Mouse (Mus musculus): Measurements from ENCODE around the gene Olfr1299. TPM values are rescaled to one million over a fixed set of nuclear protein-coding genes. Genes with fewer than 3 reads are reported as not detected.

The Olfr1299 gene
- not detected in 2 replicates for polyA plus RNA-seq (2014; fragmentation: Nextera tagmentation; extraction: Ambion mirVana)

- H3K36me3 ChIP-seq (ENCODE audit: control insufficient read depth, insufficient read depth, low read length), result no peaks in the 10 kb centered on the region
- ATAC-seq (ENCODE audit: insufficient number of reproducible peaks, low FRiP score, low TSS enrichment, low read depth), result no peak
- H3K27ac ChIP-seq (replicated peaks; ENCODE audit: low read depth, low read length), result no peak within 1 kb of the TSS
- no peaks in the 10 kb centered on the region for H3K4me1 ChIP-seq (ENCODE audit: control insufficient read depth, insufficient read depth, low read length)
- no peaks in the 10 kb centered on the region for H3K9me3 ChIP-seq (ENCODE audit: control insufficient read depth, low read length)
- H3K4me3 ChIP-seq (ENCODE audit: low read depth, low read length), result no peak within 1 kb of the TSS
- WGBS, result 83% methylated on average over 4 of the region's 4 CpGs
- no peak within 1 kb of the TSS for H3K4me2 ChIP-seq (ENCODE audit: low read depth, severe bottlenecking)
- no peaks in the 10 kb centered on the region for H3K27me3 ChIP-seq (ENCODE audit: control insufficient read depth, insufficient read depth, low read length)
- no peak within 1 kb of the TSS for H3K9ac ChIP-seq (ENCODE audit: low read length)
- no peak for DNase-seq (ENCODE audit: low spot score)
Observed at GRCm38 (mm10) chr2:111661119-111661518, at the start of gene Olfr1299. Gene Olfr1299 (plus strand): TSS chr2:111661419.

GRCm38 (mm10) chr2:111626397-111626796 is 34.8 kb upstream of the Olfr1299 start, which contains the start of gene Olfr1297:
Gene Olfr1297 (minus strand): TSS chr2:111626497.
- no peak within 1 kb of the TSS for H3K9ac ChIP-seq (ENCODE audit: low read length)
- H3K4me1 ChIP-seq (ENCODE audit: control insufficient read depth, insufficient read depth, low read length), result no peaks in the 10 kb centered on the region
- 77% methylated on average over 1 of the region's 1 CpGs for WGBS
- no peak within 1 kb of the TSS for H3K27ac ChIP-seq (replicated peaks; ENCODE audit: low read depth, low read length)
- ATAC-seq (ENCODE audit: insufficient number of reproducible peaks, low FRiP score, low TSS enrichment, low read depth) (no peak), DNase-seq (ENCODE audit: low spot score) (no peak)
- H3K9me3 ChIP-seq (ENCODE audit: control insufficient read depth, low read length), result no peaks in the 10 kb centered on the region
- no peak within 1 kb of the TSS for H3K4me2 ChIP-seq (ENCODE audit: low read depth, severe bottlenecking)
- H3K27me3 ChIP-seq (ENCODE audit: control insufficient read depth, insufficient read depth, low read length), result no peaks in the 10 kb centered on the region
- H3K36me3 ChIP-seq (ENCODE audit: control insufficient read depth, insufficient read depth, low read length), result no peaks in the 10 kb centered on the region
- no peak within 1 kb of the TSS for H3K4me3 ChIP-seq (ENCODE audit: low read depth, low read length)

GRCm38 (mm10) chr2:111649101-111649500 is 12.1 kb upstream of the Olfr1299 start, which contains the start of gene Olfr1298:
Gene Olfr1298 (minus strand): TSS chr2:111649201.
- no peaks in the 10 kb centered on the region for H3K9me3 ChIP-seq (ENCODE audit: control insufficient read depth, low read length)
- H3K27me3 ChIP-seq (ENCODE audit: control insufficient read depth, insufficient read depth, low read length), result no peaks in the 10 kb centered on the region
- no peak within 1 kb of the TSS for H3K4me3 ChIP-seq (ENCODE audit: low read depth, low read length)
- DNase-seq (ENCODE audit: low spot score), result no peak
- H3K36me3 ChIP-seq (ENCODE audit: control insufficient read depth, insufficient read depth, low read length), result no peaks in the 10 kb centered on the region
- no peak within 1 kb of the TSS for H3K27ac ChIP-seq (replicated peaks; ENCODE audit: low read depth, low read length)
- ATAC-seq (ENCODE audit: insufficient number of reproducible peaks, low FRiP score, low TSS enrichment, low read depth), result no peak
- H3K4me2 ChIP-seq (ENCODE audit: low read depth, severe bottlenecking), result no peak within 1 kb of the TSS
- no peaks in the 10 kb centered on the region for H3K4me1 ChIP-seq (ENCODE audit: control insufficient read depth, insufficient read depth, low read length)
- 98% methylated on average over 1 of the region's 1 CpGs for WGBS
- H3K9ac ChIP-seq (ENCODE audit: low read length), result no peak within 1 kb of the TSS

Other genes with a start within 250 kb of the Olfr1299 start
- gene Olfr1286, start 238.3 kb upstream of the Olfr1299 start, polyA plus RNA-seq (2014; fragmentation: Nextera tagmentation; extraction: Ambion mirVana), result not detected in 2 replicates
- not detected in 2 replicates for gene Olfr1287, start 212.3 kb upstream of the Olfr1299 start, polyA plus RNA-seq (2014; fragmentation: Nextera tagmentation; extraction: Ambion mirVana)
- gene Olfr1288, start 187.3 kb upstream of the Olfr1299 start, polyA plus RNA-seq (2014; fragmentation: Nextera tagmentation; extraction: Ambion mirVana), result not detected in 2 replicates
- not detected in 2 replicates for gene Olfr1289, start 180.6 kb upstream of the Olfr1299 start, polyA plus RNA-seq (2014; fragmentation: Nextera tagmentation; extraction: Ambion mirVana)
- gene Olfr1290, start 167.6 kb upstream of the Olfr1299 start, polyA plus RNA-seq (2014; fragmentation: Nextera tagmentation; extraction: Ambion mirVana), result not detected in 2 replicates
- gene Olfr1291-ps1, start 164.2 kb upstream of the Olfr1299 start, polyA plus RNA-seq (2014; fragmentation: Nextera tagmentation; extraction: Ambion mirVana), result not detected in 2 replicates
- gene Olfr1293-ps, start 136.2 kb upstream of the Olfr1299 start, polyA plus RNA-seq (2014; fragmentation: Nextera tagmentation; extraction: Ambion mirVana), result not detected in 2 replicates
- not detected in 2 replicates for gene Olfr1294, start 121.1 kb upstream of the Olfr1299 start, polyA plus RNA-seq (2014; fragmentation: Nextera tagmentation; extraction: Ambion mirVana)
- not detected in 2 replicates for gene Olfr1295, start 91.7 kb upstream of the Olfr1299 start, polyA plus RNA-seq (2014; fragmentation: Nextera tagmentation; extraction: Ambion mirVana)
- not detected in 2 replicates for gene Olfr1297, start 34.9 kb upstream of the Olfr1299 start, polyA plus RNA-seq (2014; fragmentation: Nextera tagmentation; extraction: Ambion mirVana)
- not detected in 2 replicates for gene Olfr1298, start 12.2 kb upstream of the Olfr1299 start, polyA plus RNA-seq (2014; fragmentation: Nextera tagmentation; extraction: Ambion mirVana)
- not detected in 2 replicates for gene Olfr1301, start 89.6 kb downstream of the Olfr1299 start, polyA plus RNA-seq (2014; fragmentation: Nextera tagmentation; extraction: Ambion mirVana)
- not detected in 2 replicates for gene Olfr1302, start 116.0 kb downstream of the Olfr1299 start, polyA plus RNA-seq (2014; fragmentation: Nextera tagmentation; extraction: Ambion mirVana)
- not detected in 2 replicates for gene Olfr1303, start 158.9 kb downstream of the Olfr1299 start, polyA plus RNA-seq (2014; fragmentation: Nextera tagmentation; extraction: Ambion mirVana)
- not detected in 2 replicates for gene Olfr1305, start 215.7 kb downstream of the Olfr1299 start, polyA plus RNA-seq (2014; fragmentation: Nextera tagmentation; extraction: Ambion mirVana)